Mouse (Mus musculus) cerebellum, adult 2 months (tissue): ENCODE results near the gene Hoxb1. TPM values are rescaled to one million over a fixed set of nuclear protein-coding genes. Genes with fewer than 3 reads are reported as not detected.
A peak's percentile ranks its signal among the peaks of the same experiment; 100 is the strongest.

Experiments used
- DNase-seq, 2 experiments: peaks; one replicate each; pipeline ENCODE4 v3.0.0; 2021
- H3K27ac ChIP-seq: fragments of 200-500 bp; 2 replicates; pipeline ENCODE4 v1.5.1; 2012; ENCODE audit warnings: low read length, control low read depth, inconsistent platforms; ENCODE audit not compliant: insufficient read depth
- H3K27me3 ChIP-seq: fragments of 200-500 bp; 2 replicates; pipeline ENCODE4 v1.6.1; 2012; ENCODE audit warnings: inconsistent platforms, mild to moderate bottlenecking, low read length, moderate library complexity; ENCODE audit not compliant: control insufficient read depth, insufficient read depth
- H3K4me1 ChIP-seq: fragments of 200-500 bp; 2 replicates; pipeline ENCODE4 v1.6.1; 2011; ENCODE audit warnings: low read length; ENCODE audit not compliant: control insufficient read depth, insufficient read depth
- H3K4me3 ChIP-seq: fragments of 200-500 bp; replicated peaks from 2 replicates; pipeline ENCODE3; 2011; ENCODE audit warnings: mild to moderate bottlenecking, low read depth, low read length, control low read depth; ENCODE audit not compliant: insufficient read depth
- CTCF ChIP-seq: fragments of 200-500 bp; IDR thresholded peaks from 2 replicates; pipeline ENCODE4 v1.5.1; 2011; ENCODE audit warnings: low read depth, mild to moderate bottlenecking, control low read depth, low read length, moderate library complexity, borderline replicate concordance; ENCODE audit not compliant: insufficient read depth
- POLR2A ChIP-seq: fragments of 200-500 bp; IDR thresholded peaks from 2 replicates; pipeline ENCODE4 v1.6.1; 2011; ENCODE audit warnings: low read length, control low read depth, borderline replicate concordance; ENCODE audit not compliant: insufficient read depth
- WGBS: fragments of 180-500 bp; shearing (Covaris S2); methylation state at CpG from one replicate; pipeline ENCODE4 v1.1.7; 2018; 5-methylcytosine and 5-hydroxymethylcytosine counted together
- polyA plus RNA-seq: library from polyadenylated mRNA; depleted of rRNA; stranded (reverse); fragments of >200 nt; gene quantifications from 2 replicates; pipeline ENCODE4 v1.2.3, GENCODE M21; 2012

Hoxb1 gene
- polyA plus RNA-seq, 1 experiment = not detected

GRCm38 (mm10) chr11:96348988-96349387 is 16.6 kb upstream of the Hoxb1 start:
- 17% methylated on average over 3 of the region's 3 CpGs for WGBS
- no peak overlapping the region for H3K27ac ChIP-seq
- H3K4me3 ChIP-seq = no peak overlapping the region
- no peak for TF ChIP-seq CTCF
- no peak for TF ChIP-seq POLR2A
- DNase-seq = no peak
- H3K27me3 ChIP-seq = peaks cover 19% of the 10 kb centered on the region
- no peaks in the 10 kb centered on the region for H3K4me1 ChIP-seq

- DNase-seq = no peak
- Histone ChIP-seq H3K4me3 (no peak overlapping the region), H3K27ac (no peak overlapping the region), H3K27me3 (peaks cover 20% of the 10 kb centered on the region), H3K4me1 (no peaks in the 10 kb centered on the region)
- WGBS = 7% methylated on average over 14 of the region's 14 CpGs
- TF ChIP-seq POLR2A (no peak), CTCF (no peak)
Measured at GRCm38 (mm10) chr11:96349491-96350340, 15.8 kb upstream of the Hoxb1 start.

DNA sequence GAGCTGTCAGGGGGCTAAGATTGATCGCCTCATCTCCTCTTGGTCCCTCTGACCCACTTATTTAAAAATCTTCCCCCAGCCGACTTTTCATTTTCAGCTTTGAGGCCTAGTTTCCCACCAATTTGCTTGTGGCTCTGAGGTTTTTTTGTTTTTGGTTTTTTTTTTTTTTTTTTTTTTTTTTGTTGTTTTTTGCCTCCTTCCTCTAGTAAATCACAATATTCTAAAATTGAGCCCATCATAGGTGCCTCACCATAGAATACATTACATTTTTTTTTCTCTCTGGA is 15.3 kb upstream of the Hoxb1 start, which contains the start of gene Hoxb2:
TSS of gene Hoxb2 (plus strand) at position 185 of the 284 bp plus-strand sequence.
- Histone ChIP-seq H3K27me3 (peaks cover 22% of the 10 kb centered on the region), H3K27ac (no peak within 1 kb of the TSS), H3K4me3 (no peak within 1 kb of the TSS), H3K4me1 (no peaks in the 10 kb centered on the region)
- 27% methylated on average over 2 of the region's 2 CpGs for WGBS
- DNase-seq = no peak
- TF ChIP-seq POLR2A = no peak
- no peak for TF ChIP-seq CTCF

- WGBS = 32% methylated on average over 2 of the region's 2 CpGs
- no peak for TF ChIP-seq POLR2A
- TF ChIP-seq CTCF = no peak
- Histone ChIP-seq H3K4me1 (no peaks in the 10 kb centered on the region), H3K4me3 (no peak overlapping the region), H3K27me3 (peaks cover 17% of the 10 kb centered on the region), H3K27ac (no peak overlapping the region)
- no peak for DNase-seq
Measured at GRCm38 (mm10) chr11:96350791-96351190, 14.8 kb upstream of the Hoxb1 start.

DNA sequence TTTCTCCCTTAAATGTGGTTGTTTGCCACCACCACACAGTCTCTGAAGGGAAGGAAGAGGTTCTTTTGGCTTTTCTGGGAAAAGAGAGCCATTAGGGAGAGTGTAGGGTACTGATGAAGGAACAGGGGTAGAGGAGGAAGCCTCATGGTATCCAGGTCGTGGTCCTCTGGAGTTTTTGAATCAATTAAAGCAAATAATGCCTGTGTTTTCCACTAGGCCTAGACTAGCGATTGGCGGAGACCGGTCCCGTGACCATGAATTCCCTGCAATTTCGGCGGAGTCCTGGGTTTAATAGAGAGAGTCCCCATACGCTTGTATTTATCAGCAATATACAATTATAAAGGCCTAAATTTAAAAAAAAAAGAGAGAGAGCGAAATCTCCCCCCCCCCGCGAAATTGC is 14.2 kb upstream of the Hoxb1 start:
- Histone ChIP-seq H3K27me3 (peaks cover 16% of the 10 kb centered on the region), H3K4me1 (no peaks in the 10 kb centered on the region), H3K4me3 (no peak overlapping the region), H3K27ac (no peak overlapping the region)
- TF ChIP-seq POLR2A (no peak), CTCF (no peak)
- DNase-seq = no peak
- 7% methylated on average over 11 of the region's 11 CpGs for WGBS

DNA sequence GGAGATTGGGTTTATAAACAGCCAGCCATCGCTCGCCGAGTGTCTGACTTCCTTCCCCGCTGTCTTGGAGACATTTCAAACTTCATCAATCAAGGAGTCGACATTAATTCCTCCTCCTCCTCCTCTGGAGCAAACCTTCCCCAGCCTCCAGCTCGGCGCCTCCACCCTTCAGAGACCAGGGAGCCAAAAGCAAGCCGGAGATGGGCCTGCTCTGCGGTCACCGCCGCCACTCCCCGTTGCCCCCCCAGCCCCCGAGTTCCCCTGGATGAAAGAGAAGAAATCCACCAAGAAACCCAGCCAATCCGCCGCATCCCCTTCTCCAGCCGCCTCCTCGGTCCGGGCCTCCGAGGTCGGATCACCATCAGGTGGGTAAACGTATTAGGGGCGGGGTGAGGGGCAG is 13.7 kb upstream of the Hoxb1 start:
- no peaks in the 10 kb centered on the region for H3K4me1 ChIP-seq
- H3K27ac ChIP-seq = no peak overlapping the region
- no peak for DNase-seq
- H3K27me3 ChIP-seq = peaks cover 14% of the 10 kb centered on the region
- no peak overlapping the region for H3K4me3 ChIP-seq
- TF ChIP-seq CTCF = no peak
- TF ChIP-seq POLR2A = no peak
- 2% methylated on average over 22 of the region's 22 CpGs for WGBS

GRCm38 (mm10) chr11:96352691-96353521 is 12.6 kb upstream of the Hoxb1 start:
- Histone ChIP-seq H3K4me3 (no peak overlapping the region), H3K27me3 (peaks cover 13% of the 10 kb centered on the region), H3K27ac (no peak overlapping the region), H3K4me1 (no peaks in the 10 kb centered on the region)
- TF ChIP-seq POLR2A = no peak
- DNase-seq = no peak
- WGBS = 2% methylated on average over 75 of the region's 75 CpGs

- TF ChIP-seq CTCF (no peak), POLR2A (no peak)
- DNase-seq = peak in 1 of 2 experiments; percentile 22
- no peaks in the 10 kb centered on the region for H3K4me1 ChIP-seq
- no peak overlapping the region for H3K4me3 ChIP-seq
- WGBS = 2% methylated on average over 14 of the region's 14 CpGs
- no peak overlapping the region for H3K27ac ChIP-seq
- peaks cover 13% of the 10 kb centered on the region for H3K27me3 ChIP-seq
Measured at GRCm38 (mm10) chr11:96353522-96353841, 12.1 kb upstream of the Hoxb1 start.
